Mouse (Mus musculus): ENCODE results near the gene Slc36a2. TPM values are rescaled to one million over a fixed set of nuclear protein-coding genes. Genes with fewer than 3 reads are reported as not detected.

The Slc36a2 gene
- polyA plus RNA-seq, 1 experiment from 2014 or later: 8.8 TPM

GRCm38 (mm10) chr11:55151608-55152007 lies 33.3 kb downstream of the Slc36a2 start, which contains the start of gene Slc36a3:
TSS of gene Slc36a3 (minus strand) at chr11:55151708.
- Histone ChIP-seq H3K9me3 (ENCODE audit: control insufficient read depth, low read length) (no peaks in the 10 kb centered on the region), H3K4me1 (replicated peaks; ENCODE audit: control insufficient read depth, insufficient read depth, low read length) (no peaks in the 10 kb centered on the region), H3K27me3 (ENCODE audit: control insufficient read depth, insufficient read depth, low read depth, low read length) (no peaks in the 10 kb centered on the region), H3K27ac (ENCODE audit: low read length) (no peak within 1 kb of the TSS), H3K4me3 (ENCODE audit: low read length) (no peak within 1 kb of the TSS), H3K36me3 (ENCODE audit: control insufficient read depth, insufficient read depth, low read length) (no peaks in the 10 kb centered on the region), H3K9ac (ENCODE audit: low read length) (no peak within 1 kb of the TSS), H3K4me2 (ENCODE audit: low read depth, low read length) (no peak within 1 kb of the TSS)
- 71% methylated on average over 3 of the region's 3 CpGs for WGBS
- ATAC-seq (ENCODE audit: low read depth): no peak

GRCm38 (mm10) chr11:55148461-55148860 lies 36.4 kb downstream of the Slc36a2 start:
- Histone ChIP-seq H3K4me3 (ENCODE audit: low read length) (no peak overlapping the region), H3K27ac (ENCODE audit: low read length) (no peak overlapping the region), H3K4me1 (replicated peaks; ENCODE audit: control insufficient read depth, insufficient read depth, low read length) (no peaks in the 10 kb centered on the region), H3K9me3 (ENCODE audit: control insufficient read depth, low read length) (no peaks in the 10 kb centered on the region), H3K36me3 (ENCODE audit: control insufficient read depth, insufficient read depth, low read length) (no peaks in the 10 kb centered on the region), H3K27me3 (ENCODE audit: control insufficient read depth, insufficient read depth, low read depth, low read length) (no peaks in the 10 kb centered on the region), H3K4me2 (ENCODE audit: low read depth, low read length) (no peak overlapping the region), H3K9ac (ENCODE audit: low read length) (no peak overlapping the region)
- 68% methylated on average over 4 of the region's 4 CpGs for WGBS
- ATAC-seq (ENCODE audit: low read depth): no peak

GRCm38 (mm10) chr11:55147423-55147822 lies 37.5 kb downstream of the Slc36a2 start:
- no peaks in the 10 kb centered on the region for H3K4me1 ChIP-seq (replicated peaks; ENCODE audit: control insufficient read depth, insufficient read depth, low read length)
- 56% methylated on average over 6 of the region's 6 CpGs for WGBS
- no peaks in the 10 kb centered on the region for H3K27me3 ChIP-seq (ENCODE audit: control insufficient read depth, insufficient read depth, low read depth, low read length)
- ATAC-seq (ENCODE audit: low read depth): no peak
- no peak overlapping the region for H3K27ac ChIP-seq (ENCODE audit: low read length)
- no peaks in the 10 kb centered on the region for H3K36me3 ChIP-seq (ENCODE audit: control insufficient read depth, insufficient read depth, low read length)
- no peak overlapping the region for H3K4me2 ChIP-seq (ENCODE audit: low read depth, low read length)
- no peak overlapping the region for H3K9ac ChIP-seq (ENCODE audit: low read length)
- no peak overlapping the region for H3K4me3 ChIP-seq (ENCODE audit: low read length)
- H3K9me3 ChIP-seq (ENCODE audit: control insufficient read depth, low read length): no peaks in the 10 kb centered on the region

- ATAC-seq (ENCODE audit: low read depth): no peak
- Histone ChIP-seq H3K27ac (ENCODE audit: low read length) (no peak overlapping the region), H3K27me3 (ENCODE audit: control insufficient read depth, insufficient read depth, low read depth, low read length) (no peaks in the 10 kb centered on the region), H3K9ac (ENCODE audit: low read length) (no peak overlapping the region), H3K9me3 (ENCODE audit: control insufficient read depth, low read length) (no peaks in the 10 kb centered on the region), H3K36me3 (ENCODE audit: control insufficient read depth, insufficient read depth, low read length) (no peaks in the 10 kb centered on the region), H3K4me1 (replicated peaks; ENCODE audit: control insufficient read depth, insufficient read depth, low read length) (no peaks in the 10 kb centered on the region), H3K4me3 (ENCODE audit: low read length) (no peak overlapping the region), H3K4me2 (ENCODE audit: low read depth, low read length) (no peak overlapping the region)
- 82% methylated on average over 1 of the region's 1 CpGs for WGBS
Observed at GRCm38 (mm10) chr11:55146855-55147254, 38.0 kb downstream of the Slc36a2 start.

GRCm38 (mm10) chr11:55144011-55144410 lies 40.9 kb downstream of the Slc36a2 start:
- no peaks in the 10 kb centered on the region for H3K27me3 ChIP-seq (ENCODE audit: control insufficient read depth, insufficient read depth, low read depth, low read length)
- no peaks in the 10 kb centered on the region for H3K9me3 ChIP-seq (ENCODE audit: control insufficient read depth, low read length)
- H3K4me1 ChIP-seq (replicated peaks; ENCODE audit: control insufficient read depth, insufficient read depth, low read length): no peaks in the 10 kb centered on the region
- no peak overlapping the region for H3K4me3 ChIP-seq (ENCODE audit: low read length)
- no peak for ATAC-seq (ENCODE audit: low read depth)
- H3K9ac ChIP-seq (ENCODE audit: low read length): no peak overlapping the region
- H3K4me2 ChIP-seq (ENCODE audit: low read depth, low read length): no peak overlapping the region
- no peaks in the 10 kb centered on the region for H3K36me3 ChIP-seq (ENCODE audit: control insufficient read depth, insufficient read depth, low read length)
- 56% methylated on average over 5 of the region's 5 CpGs for WGBS
- H3K27ac ChIP-seq (ENCODE audit: low read length): no peak overlapping the region

GRCm38 (mm10) chr11:55141502-55141901 lies 43.4 kb downstream of the Slc36a2 start:
- H3K9ac ChIP-seq (ENCODE audit: low read length): no peak overlapping the region
- no peak overlapping the region for H3K27ac ChIP-seq (ENCODE audit: low read length)
- H3K9me3 ChIP-seq (ENCODE audit: control insufficient read depth, low read length): no peaks in the 10 kb centered on the region
- H3K4me3 ChIP-seq (ENCODE audit: low read length): no peak overlapping the region
- no peak for ATAC-seq (ENCODE audit: low read depth)
- H3K4me1 ChIP-seq (replicated peaks; ENCODE audit: control insufficient read depth, insufficient read depth, low read length): no peaks in the 10 kb centered on the region
- H3K27me3 ChIP-seq (ENCODE audit: control insufficient read depth, insufficient read depth, low read depth, low read length): no peaks in the 10 kb centered on the region
- no peak overlapping the region for H3K4me2 ChIP-seq (ENCODE audit: low read depth, low read length)
- WGBS: 75% methylated on average over 4 of the region's 4 CpGs
- H3K36me3 ChIP-seq (ENCODE audit: control insufficient read depth, insufficient read depth, low read length): no peaks in the 10 kb centered on the region

- Histone ChIP-seq H3K9ac (ENCODE audit: low read length) (no peak overlapping the region), H3K4me1 (replicated peaks; ENCODE audit: control insufficient read depth, insufficient read depth, low read length) (no peaks in the 10 kb centered on the region), H3K4me3 (ENCODE audit: low read length) (no peak overlapping the region), H3K9me3 (ENCODE audit: control insufficient read depth, low read length) (no peaks in the 10 kb centered on the region), H3K27me3 (ENCODE audit: control insufficient read depth, insufficient read depth, low read depth, low read length) (no peaks in the 10 kb centered on the region), H3K27ac (ENCODE audit: low read length) (no peak overlapping the region), H3K36me3 (ENCODE audit: control insufficient read depth, insufficient read depth, low read length) (no peaks in the 10 kb centered on the region), H3K4me2 (ENCODE audit: low read depth, low read length) (no peak overlapping the region)
- no peak for ATAC-seq (ENCODE audit: low read depth)
Observed at GRCm38 (mm10) chr11:55137646-55138045, 47.2 kb downstream of the Slc36a2 start.

GRCm38 (mm10) chr11:55136770-55137547 lies 47.9 kb downstream of the Slc36a2 start:
- no peak overlapping the region for H3K27ac ChIP-seq (ENCODE audit: low read length)
- no peak overlapping the region for H3K9ac ChIP-seq (ENCODE audit: low read length)
- no peaks in the 10 kb centered on the region for H3K9me3 ChIP-seq (ENCODE audit: control insufficient read depth, low read length)
- no peaks in the 10 kb centered on the region for H3K36me3 ChIP-seq (ENCODE audit: control insufficient read depth, insufficient read depth, low read length)
- 71% methylated on average over 15 of the region's 15 CpGs for WGBS
- H3K4me2 ChIP-seq (ENCODE audit: low read depth, low read length): no peak overlapping the region
- no peak overlapping the region for H3K4me3 ChIP-seq (ENCODE audit: low read length)
- ATAC-seq (ENCODE audit: low read depth): no peak
- H3K4me1 ChIP-seq (replicated peaks; ENCODE audit: control insufficient read depth, insufficient read depth, low read length): no peaks in the 10 kb centered on the region
- no peaks in the 10 kb centered on the region for H3K27me3 ChIP-seq (ENCODE audit: control insufficient read depth, insufficient read depth, low read depth, low read length)

- no peak for ATAC-seq (ENCODE audit: low read depth)
- H3K4me1 ChIP-seq (replicated peaks; ENCODE audit: control insufficient read depth, insufficient read depth, low read length): no peaks in the 10 kb centered on the region
- H3K4me2 ChIP-seq (ENCODE audit: low read depth, low read length): no peak overlapping the region
- no peaks in the 10 kb centered on the region for H3K27me3 ChIP-seq (ENCODE audit: control insufficient read depth, insufficient read depth, low read depth, low read length)
- H3K9me3 ChIP-seq (ENCODE audit: control insufficient read depth, low read length): no peaks in the 10 kb centered on the region
- H3K27ac ChIP-seq (ENCODE audit: low read length): no peak overlapping the region
- H3K4me3 ChIP-seq (ENCODE audit: low read length): no peak overlapping the region
- H3K9ac ChIP-seq (ENCODE audit: low read length): no peak overlapping the region
- 87% methylated on average over 5 of the region's 5 CpGs for WGBS
- H3K36me3 ChIP-seq (ENCODE audit: control insufficient read depth, insufficient read depth, low read length): no peaks in the 10 kb centered on the region
Observed at GRCm38 (mm10) chr11:55134871-55135270, 50.0 kb downstream of the Slc36a2 start.
